Mouse (Mus musculus): ENCODE results near the gene Tmem131l. TPM values are rescaled to one million over a fixed set of nuclear protein-coding genes. Genes with fewer than 3 reads are reported as not detected.

The Tmem131l gene
- polyA plus RNA-seq, 1 experiment from 2014 or later: 18.4 TPM

GRCm38 (mm10) chr3:84059676-84060075, 19.7 kb upstream of the Tmem131l start:
- Histone ChIP-seq H3K9ac (replicated peaks; ENCODE audit: low read depth) (no peak overlapping the region), H3K27me3 (replicated peaks; ENCODE audit: insufficient read depth, low read length) (no peaks in the 10 kb centered on the region), H3K36me3 (ENCODE audit: insufficient read depth, low read length) (no peaks in the 10 kb centered on the region), H3K9me3 (ENCODE audit: low read length) (no peaks in the 10 kb centered on the region), H3K4me1 (ENCODE audit: insufficient read depth, low read depth, low read length) (peaks cover 3% of the 10 kb centered on the region; the same call in 1 of the 2 replicates), H3K4me2 (replicated peaks; ENCODE audit: low read depth, low read length) (no peak overlapping the region), H3K27ac (ENCODE audit: low read length) (peak overlapping the region; percentile 9; the same call in 1 of the 2 replicates), H3K4me3 (ENCODE audit: low read depth, low read length) (no peak overlapping the region)
- no peak for TF ChIP-seq EP300 (IDR thresholded peaks at IDR 0.05)
- no peak for TF ChIP-seq CTCF (IDR thresholded peaks at IDR 0.05)
- DNase-seq (ENCODE audit: low spot score) (peak; percentile 52), ATAC-seq (peak; percentile 46)
- 54% methylated on average over 4 of the region's 4 CpGs for WGBS

- H3K9ac ChIP-seq (replicated peaks; ENCODE audit: low read depth): no peak overlapping the region
- 26% methylated on average over 13 of the region's 13 CpGs for WGBS
- no peak overlapping the region for H3K27ac ChIP-seq (ENCODE audit: low read length)
- ATAC-seq: peak; percentile 67
- no peak for TF ChIP-seq CTCF (IDR thresholded peaks at IDR 0.05)
- TF ChIP-seq EP300 (IDR thresholded peaks at IDR 0.05): no peak
- no peak overlapping the region for H3K4me3 ChIP-seq (ENCODE audit: low read depth, low read length)
- H3K4me2 ChIP-seq (replicated peaks; ENCODE audit: low read depth, low read length): no peak overlapping the region
- H3K4me1 ChIP-seq (ENCODE audit: insufficient read depth, low read depth, low read length): peaks cover 3% of the 10 kb centered on the region; the same call in 1 of the 2 replicates
- H3K27me3 ChIP-seq (replicated peaks; ENCODE audit: insufficient read depth, low read length): no peaks in the 10 kb centered on the region
- H3K9me3 ChIP-seq (ENCODE audit: low read length): no peaks in the 10 kb centered on the region
- DNase-seq (ENCODE audit: low spot score): peak; percentile 57
- H3K36me3 ChIP-seq (ENCODE audit: insufficient read depth, low read length): no peaks in the 10 kb centered on the region
Measured at GRCm38 (mm10) chr3:84059261-84059660, 19.3 kb upstream of the Tmem131l start.

- Histone ChIP-seq H3K9ac (replicated peaks; ENCODE audit: low read depth) (no peak overlapping the region), H3K9me3 (ENCODE audit: low read length) (no peaks in the 10 kb centered on the region), H3K4me2 (replicated peaks; ENCODE audit: low read depth, low read length) (peak overlapping the region; percentile 27; the same call in 1 of the 2 replicates), H3K27me3 (replicated peaks; ENCODE audit: insufficient read depth, low read length) (no peaks in the 10 kb centered on the region), H3K27ac (ENCODE audit: low read length) (peak overlapping the region; percentile 59; the same call in 1 of the 2 replicates), H3K4me1 (ENCODE audit: insufficient read depth, low read depth, low read length) (peaks cover 5% of the 10 kb centered on the region; the same call in 1 of the 2 replicates), H3K36me3 (ENCODE audit: insufficient read depth, low read length) (no peaks in the 10 kb centered on the region), H3K4me3 (ENCODE audit: low read depth, low read length) (no peak overlapping the region)
- peak; percentile 75 for TF ChIP-seq CTCF (IDR thresholded peaks at IDR 0.05)
- TF ChIP-seq EP300 (IDR thresholded peaks at IDR 0.05): no peak
- ATAC-seq (peak; percentile 99), DNase-seq (ENCODE audit: low spot score) (peak; percentile 92)
- whole genome bisulfite sequencing: 14% methylated on average over 9 of the region's 9 CpGs
Measured at GRCm38 (mm10) chr3:84048729-84049175, 8.8 kb upstream of the Tmem131l start.

- no peaks in the 10 kb centered on the region for H3K36me3 ChIP-seq (ENCODE audit: insufficient read depth, low read length)
- TF ChIP-seq CTCF (IDR thresholded peaks at IDR 0.05) (no peak), EP300 (IDR thresholded peaks at IDR 0.05) (no peak)
- no peak overlapping the region for H3K27ac ChIP-seq (ENCODE audit: low read length)
- H3K9ac ChIP-seq (replicated peaks; ENCODE audit: low read depth): no peak overlapping the region
- 74% methylated on average over 8 of the region's 8 CpGs for WGBS
- no peaks in the 10 kb centered on the region for H3K27me3 ChIP-seq (replicated peaks; ENCODE audit: insufficient read depth, low read length)
- ATAC-seq: no peak
- peaks cover 5% of the 10 kb centered on the region; the same call in 1 of the 2 replicates for H3K4me1 ChIP-seq (ENCODE audit: insufficient read depth, low read depth, low read length)
- H3K9me3 ChIP-seq (ENCODE audit: low read length): no peaks in the 10 kb centered on the region
- no peak for DNase-seq (ENCODE audit: low spot score)
- no peak overlapping the region for H3K4me2 ChIP-seq (replicated peaks; ENCODE audit: low read depth, low read length)
- no peak overlapping the region for H3K4me3 ChIP-seq (ENCODE audit: low read depth, low read length)
Measured at GRCm38 (mm10) chr3:84046206-84046605, 6.2 kb upstream of the Tmem131l start.

- 84% methylated on average over 8 of the region's 8 CpGs for WGBS
Measured at GRCm38 (mm10) chr3:84041739-84042138, 1.8 kb upstream of the Tmem131l start.

GRCm38 (mm10) chr3:84040476-84041082, 604 bp upstream of the Tmem131l start:
- H3K9ac ChIP-seq (replicated peaks; ENCODE audit: low read depth): peak overlapping the region; percentile 48
- no peaks in the 10 kb centered on the region for H3K9me3 ChIP-seq (ENCODE audit: low read length)
- peak overlapping the region; percentile 90 for H3K27ac ChIP-seq (ENCODE audit: low read length)
- H3K4me1 ChIP-seq (ENCODE audit: insufficient read depth, low read depth, low read length): peaks cover 14% of the 10 kb centered on the region; the same call in 1 of the 2 replicates
- 2% methylated on average over 23 of the region's 23 CpGs for WGBS
- no peaks in the 10 kb centered on the region for H3K36me3 ChIP-seq (ENCODE audit: insufficient read depth, low read length)
- no peaks in the 10 kb centered on the region for H3K27me3 ChIP-seq (replicated peaks; ENCODE audit: insufficient read depth, low read length)
- DNase-seq (ENCODE audit: low spot score): peak; percentile 73
- peak overlapping the region; percentile 96 for H3K4me2 ChIP-seq (replicated peaks; ENCODE audit: low read depth, low read length)
- TF ChIP-seq CTCF (IDR thresholded peaks at IDR 0.05) (peak; percentile 47; the same call in 1 of the 2 replicates), EP300 (IDR thresholded peaks at IDR 0.05) (no peak)
- peak; percentile 55 for ATAC-seq
- peak overlapping the region; percentile 95 for H3K4me3 ChIP-seq (ENCODE audit: low read depth, low read length)

More at GRCm38 (mm10) chr3:84041739-84042138, 1.8 kb upstream of the Tmem131l start:
- TF ChIP-seq CTCF (IDR thresholded peaks at IDR 0.05) (no peak), EP300 (IDR thresholded peaks at IDR 0.05) (no peak)
- Histone ChIP-seq H3K27me3 (replicated peaks; ENCODE audit: insufficient read depth, low read length) (no peaks in the 10 kb centered on the region), H3K4me3 (ENCODE audit: low read depth, low read length) (no peak overlapping the region), H3K36me3 (ENCODE audit: insufficient read depth, low read length) (no peaks in the 10 kb centered on the region), H3K9me3 (ENCODE audit: low read length) (no peaks in the 10 kb centered on the region), H3K9ac (replicated peaks; ENCODE audit: low read depth) (no peak overlapping the region), H3K4me1 (ENCODE audit: insufficient read depth, low read depth, low read length) (peaks cover 14% of the 10 kb centered on the region; the same call in 1 of the 2 replicates), H3K4me2 (replicated peaks; ENCODE audit: low read depth, low read length) (no peak overlapping the region), H3K27ac (ENCODE audit: low read length) (no peak overlapping the region)
- no peak for DNase-seq (ENCODE audit: low spot score)
- no peak for ATAC-seq

Measured in lung, postnatal 0 days (tissue).